Mouse (Mus musculus): Measurements from ENCODE around the gene Lrp4.

DNA sequence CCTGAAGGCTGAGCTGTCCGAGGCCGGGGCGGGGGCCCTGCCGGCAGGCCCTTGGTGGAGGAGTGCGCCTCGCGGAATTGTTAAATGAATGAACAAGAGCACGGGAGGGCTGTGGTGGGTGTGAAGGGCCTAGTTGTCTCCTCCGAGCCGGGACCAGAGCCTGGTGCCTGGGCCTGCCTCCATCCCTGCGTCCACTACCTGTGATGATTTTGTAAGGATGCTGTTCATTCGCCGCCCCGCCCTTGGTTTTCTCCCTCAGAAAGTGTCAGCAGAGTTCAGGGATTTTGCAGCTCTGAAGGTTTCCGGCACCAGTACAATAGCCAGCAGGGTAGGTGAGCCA lies 69.8 kb downstream of the Lrp4 start:
- TF ChIP-seq CTCF (IDR thresholded peaks at IDR 0.05; ENCODE audit: control insufficient read depth, insufficient read depth, insufficient replicate concordance, low read depth, low read length) (no peak), POLR2A (IDR thresholded peaks at IDR 0.05; ENCODE audit: control insufficient read depth, low read depth, low read length) (no peak)
